Mouse (Mus musculus) G1E (cell line): ENCODE measurements around the gene Stil. TPM values are rescaled to one million over a fixed set of nuclear protein-coding genes. Genes with fewer than 3 reads are reported as not detected.

Experiments used
- ATAC-seq: 2 replicates; pipeline ENCODE4 v1.8.0; 2016; ENCODE audit warnings: mild to moderate bottlenecking; ENCODE audit not compliant: insufficient number of reproducible peaks, poor library complexity, low FRiP score, severe bottlenecking; ENCODE audit errors: extremely low read depth
- DNase-seq: peaks from one replicate; pipeline ENCODE4 v3.0.0; 2012; ENCODE audit warnings: low spot score
- H3K27me3 ChIP-seq: 2 replicates; pipeline ENCODE4 v1.6.1; 2012; ENCODE audit warnings: mild to moderate bottlenecking, low read length, inconsistent platforms; ENCODE audit not compliant: insufficient read depth
- H3K36me3 ChIP-seq: replicated peaks from 2 replicates; pipeline ENCODE3; 2012; ENCODE audit warnings: mild to moderate bottlenecking, inconsistent platforms
- H3K4me1 ChIP-seq: 2 replicates; pipeline ENCODE4 v1.6.1; 2012; ENCODE audit warnings: low read depth, low read length, inconsistent platforms, mixed read lengths; ENCODE audit not compliant: insufficient read depth
- H3K4me3 ChIP-seq: 2 replicates; pipeline ENCODE4 v1.5.1; 2012; ENCODE audit warnings: low read depth, mild to moderate bottlenecking, inconsistent platforms, low read length, moderate library complexity, mixed read lengths
- H3K9me3 ChIP-seq: replicated peaks from 2 replicates; pipeline ENCODE4 v1.6.1; 2012; ENCODE audit warnings: inconsistent platforms
- CTCF ChIP-seq: IDR thresholded peaks from 2 replicates; pipeline ENCODE4 v1.5.1; 2012; ENCODE audit warnings: low read depth, low read length, inconsistent platforms, mixed read lengths
- GATA1 ChIP-seq: IDR thresholded peaks from 2 replicates; pipeline ENCODE4 v1.6.1; 2012; ENCODE audit warnings: borderline replicate concordance, low read length, inconsistent platforms, mixed read lengths
- GATA2 ChIP-seq: IDR thresholded peaks from 2 replicates; pipeline ENCODE4 v1.6.1; 2012; ENCODE audit warnings: low read depth, low read length, inconsistent platforms, borderline replicate concordance
- POLR2AphosphoS5 ChIP-seq: IDR thresholded peaks from 2 replicates; pipeline ENCODE4 v1.6.1; 2012; ENCODE audit warnings: low read depth, low read length, inconsistent platforms; ENCODE audit not compliant: insufficient replicate concordance
- TAL1 ChIP-seq: conservative IDR thresholded peaks from 2 replicates; pipeline ENCODE4 v1.6.1; 2012; ENCODE audit warnings: low read depth, low read length, inconsistent platforms, mixed read lengths
- polyA plus RNA-seq: library from polyadenylated mRNA; stranded (reverse); fragments of >175 nt; gene quantifications from 2 replicates; pipeline ENCODE4 v1.2.3, GENCODE M21; 2012
- total RNA-seq, 2 experiments: library from RNA; stranded (forward) in 1 of 2; stranded (reverse) in 1 of 2; fragments of 200-1000 nt in 1 of 2; fragments of >200 nt in 1 of 2; fragmentation: Nextera tagmentation in 1 of 2; gene quantifications; 2 replicates each; pipeline ENCODE4 v1.2.3; 2014 to 2017

The Stil gene
- total and polyA plus RNA-seq, 3 experiments: 4.0 to 93.1 (median 26.0) TPM

GRCm38 (mm10) chr4:115038242-115038641 lies 38.3 kb downstream of the Stil start:
- no peak overlapping the region for H3K4me3 ChIP-seq
- TF ChIP-seq TAL1 (no peak), GATA2 (no peak), GATA1 (no peak), CTCF (peak; percentile 73), POLR2AphosphoS5 (no peak)
- no peaks in the 10 kb centered on the region for H3K27me3 ChIP-seq
- H3K9me3 ChIP-seq: no peaks in the 10 kb centered on the region
- peaks cover 23% of the 10 kb centered on the region; the same call in 1 of the 2 replicates for H3K4me1 ChIP-seq
- DNase-seq: peak; percentile 26
- peaks cover 80% of the 10 kb centered on the region for H3K36me3 ChIP-seq
- ATAC-seq: peak; percentile 54

GRCm38 (mm10) chr4:115045621-115046020 lies 45.7 kb downstream of the Stil start:
- H3K9me3 ChIP-seq: no peaks in the 10 kb centered on the region
- TF ChIP-seq TAL1: no peak
- TF ChIP-seq POLR2AphosphoS5: no peak
- TF ChIP-seq GATA1: no peak
- TF ChIP-seq GATA2: no peak
- no peak for TF ChIP-seq CTCF
- no peak for DNase-seq
- H3K36me3 ChIP-seq: peaks cover 38% of the 10 kb centered on the region
- no peaks in the 10 kb centered on the region for H3K27me3 ChIP-seq
- no peak overlapping the region for H3K4me3 ChIP-seq
- H3K4me1 ChIP-seq: peaks cover 53% of the 10 kb centered on the region
- no peak for ATAC-seq

GRCm38 (mm10) chr4:115047750-115048149 lies 47.8 kb downstream of the Stil start:
- peak; percentile 47 for DNase-seq
- ATAC-seq: peak; percentile 16
- Histone ChIP-seq H3K9me3 (no peaks in the 10 kb centered on the region), H3K4me1 (peaks cover 65% of the 10 kb centered on the region), H3K36me3 (peaks cover 17% of the 10 kb centered on the region), H3K27me3 (no peaks in the 10 kb centered on the region), H3K4me3 (peak overlapping the region; percentile 66)
- no peak for TF ChIP-seq TAL1
- TF ChIP-seq GATA2: no peak
- no peak for TF ChIP-seq GATA1
- peak; percentile 83 for TF ChIP-seq CTCF

- Histone ChIP-seq H3K36me3 (peaks cover 15% of the 10 kb centered on the region), H3K9me3 (no peaks in the 10 kb centered on the region), H3K4me1 (peaks cover 69% of the 10 kb centered on the region), H3K4me3 (peak overlapping the region; percentile 66), H3K27me3 (no peaks in the 10 kb centered on the region)
- no peak for DNase-seq
- TF ChIP-seq TAL1: peak; percentile 90
- no peak for TF ChIP-seq GATA1
- ATAC-seq: peak; percentile 90
These were observed 48.2 kb downstream of the Stil start for GRCm38 (mm10) chr4:115048190-115048589.

- Histone ChIP-seq H3K4me1 (peaks cover 86% of the 10 kb centered on the region), H3K4me3 (no peak overlapping the region)
- ATAC-seq: no peak
These were observed 51.3 kb downstream of the Stil start for GRCm38 (mm10) chr4:115051245-115051644.

GRCm38 (mm10) chr4:115052343-115053005 lies 52.5 kb downstream of the Stil start:
- DNase-seq (no peak), ATAC-seq (no peak)
- TF ChIP-seq GATA1: no peak
- no peak for TF ChIP-seq TAL1
- no peak for TF ChIP-seq CTCF
- no peak for TF ChIP-seq GATA2
- no peak for TF ChIP-seq POLR2AphosphoS5
- H3K36me3 ChIP-seq: no peaks in the 10 kb centered on the region
- peaks cover 76% of the 10 kb centered on the region for H3K4me1 ChIP-seq
- no peaks in the 10 kb centered on the region for H3K27me3 ChIP-seq
- H3K9me3 ChIP-seq: no peaks in the 10 kb centered on the region
- peak overlapping the region; percentile 68; the same call in 1 of the 2 replicates for H3K4me3 ChIP-seq

More at GRCm38 (mm10) chr4:115051245-115051644, 51.3 kb downstream of the Stil start:
- H3K9me3 ChIP-seq: no peaks in the 10 kb centered on the region
- H3K36me3 ChIP-seq: no peaks in the 10 kb centered on the region
- H3K27me3 ChIP-seq: no peaks in the 10 kb centered on the region
- DNase-seq: no peak
- TF ChIP-seq GATA2 (no peak), POLR2AphosphoS5 (no peak), CTCF (no peak), GATA1 (no peak), TAL1 (no peak)
